Mouse (Mus musculus): ENCODE measurements at regions not wholly inside any gene's neighbourhood (a gene's known extent, or its start where the extent isn't known, plus 50 kb on each side); places are given as distances from the start of the nearest gene placed in this dataset.

- TF ChIP-seq CTCF (IDR thresholded peaks at IDR 0.05) (no peak), EP300 (IDR thresholded peaks at IDR 0.05) (no peak)
These were observed 50.7 kb upstream of the Slc2a1 start for GRCm38 (mm10) chr4:119057826-119058225.
